Mouse (Mus musculus) testis, postnatal 10 days (tissue): ENCODE data around the gene Pak2.
"Not testable (repeated sequence)": the region's sequence is repeated elsewhere in the genome, so short reads cannot be mapped to it uniquely, and the experiment has no call there.

Experiments
- DNase-seq: peaks from one replicate; pipeline ENCODE4 v3.0.0; 2021; ENCODE audit warnings: low spot score

Pak2 gene

GRCm38 (mm10) chr16:32078991-32079511 lies at the start of gene Pak2:
TSS of gene Pak2 (minus strand) at chr16:32079342.
- peak; percentile 90 for DNase-seq

- no peak for DNase-seq
These were observed 47.9 kb upstream of the Pak2 start for GRCm38 (mm10) chr16:32127046-32127445.

- DNase-seq: no peak
These were observed 46.2 kb upstream of the Pak2 start for GRCm38 (mm10) chr16:32125364-32125763.

GRCm38 (mm10) chr16:32124444-32125335 lies 45.5 kb upstream of the Pak2 start:
- DNase-seq: no peak

GRCm38 (mm10) chr16:32124020-32124419 lies 44.9 kb upstream of the Pak2 start:
- no peak for DNase-seq

GRCm38 (mm10) chr16:32120454-32120853 lies 41.3 kb upstream of the Pak2 start:
- no peak for DNase-seq

- no peak for DNase-seq
These were observed 37.0 kb upstream of the Pak2 start for GRCm38 (mm10) chr16:32116186-32116585.

GRCm38 (mm10) chr16:32115781-32116180 lies 36.6 kb upstream of the Pak2 start:
- no peak for DNase-seq

- peak; percentile 93 for DNase-seq
These were observed 36.0 kb upstream of the Pak2 start for GRCm38 (mm10) chr16:32114968-32115695.

GRCm38 (mm10) chr16:32114406-32114805 lies 35.3 kb upstream of the Pak2 start:
- no peak for DNase-seq

- DNase-seq: peak; percentile 61
These were observed 34.5 kb upstream of the Pak2 start for GRCm38 (mm10) chr16:32113541-32114218.

GRCm38 (mm10) chr16:32110951-32111699 lies 32.0 kb upstream of the Pak2 start:
- DNase-seq: no peak

GRCm38 (mm10) chr16:32108578-32108977 lies 29.4 kb upstream of the Pak2 start:
- DNase-seq: no peak

- DNase-seq: no peak
These were observed 29.0 kb upstream of the Pak2 start for GRCm38 (mm10) chr16:32108170-32108569.

- no peak for DNase-seq
These were observed 28.4 kb upstream of the Pak2 start for GRCm38 (mm10) chr16:32107342-32108045.

- DNase-seq: no peak
These were observed 26.6 kb upstream of the Pak2 start for GRCm38 (mm10) chr16:32105698-32106097.

GRCm38 (mm10) chr16:32102295-32102694 lies 23.2 kb upstream of the Pak2 start:
- no peak for DNase-seq

GRCm38 (mm10) chr16:32099638-32100150 lies 20.6 kb upstream of the Pak2 start, which contains the start of the genes Pigx and Cep19:
TSS of gene Pigx (minus strand) at chr16:32099740.
TSS of gene Cep19 (plus strand) at chr16:32099800.
- peak; percentile 94 for DNase-seq

- no peak for DNase-seq
These were observed 19.9 kb upstream of the Pak2 start for GRCm38 (mm10) chr16:32098897-32099637.

GRCm38 (mm10) chr16:32097757-32098156 lies 18.6 kb upstream of the Pak2 start:
- DNase-seq: not testable (repeated sequence)
